Mouse (Mus musculus) T-helper 17 cell (primary cell): Measurements from ENCODE around the gene Nfasc.

Experiments used
- in situ Hi-C, 2 experiments: fragments of 300-600 bp; cut with MboI, MseI; formaldehyde crosslinking; loops; 1 replicate in 1 of 2; 2 replicates in 1 of 2; pipeline ENCODE4 v1.15.1; 2025; ENCODE audit warnings: high pct_unique_total_duplicates in 2 of 2

The Nfasc gene

GRCm38 (mm10) chr1:132733873-132734447 is 7.6 kb downstream of the Nfasc start:
- in situ Hi-C loops = no loop called here

GRCm38 (mm10) chr1:132732307-132732706 is 9.3 kb downstream of the Nfasc start:
- in situ Hi-C loops = no loop called here

DNA sequence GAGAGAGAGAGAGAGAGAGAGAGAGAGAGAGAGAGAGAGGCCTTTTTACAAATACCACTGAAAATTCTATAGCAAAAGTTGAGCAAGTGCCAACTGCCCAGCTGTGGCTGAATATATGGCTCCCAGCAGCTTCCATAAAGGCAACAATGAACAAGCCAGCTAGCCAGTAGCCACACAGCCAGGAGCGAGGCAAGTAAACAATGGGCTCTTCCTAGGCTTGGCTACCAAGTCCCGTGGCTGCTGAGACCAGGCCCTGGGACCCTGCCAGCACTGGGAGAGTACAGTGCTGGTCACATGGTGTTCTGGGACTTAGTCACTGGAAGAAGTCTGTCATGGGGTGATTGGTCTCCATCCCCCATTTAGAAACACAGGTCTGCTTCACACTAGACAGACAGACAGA is 14.0 kb downstream of the Nfasc start:
- in situ Hi-C loops = no loop called here

GRCm38 (mm10) chr1:132722362-132722761 is 19.2 kb downstream of the Nfasc start:
- in situ Hi-C loops = no loop called here

- in situ Hi-C loops = no loop called here
Observed at GRCm38 (mm10) chr1:132721266-132721665, 20.3 kb downstream of the Nfasc start.

GRCm38 (mm10) chr1:132718225-132718624 is 23.4 kb downstream of the Nfasc start:
- in situ Hi-C loops = no loop called here

GRCm38 (mm10) chr1:132715044-132715443 is 26.6 kb downstream of the Nfasc start:
- in situ Hi-C loops = no loop called here

DNA sequence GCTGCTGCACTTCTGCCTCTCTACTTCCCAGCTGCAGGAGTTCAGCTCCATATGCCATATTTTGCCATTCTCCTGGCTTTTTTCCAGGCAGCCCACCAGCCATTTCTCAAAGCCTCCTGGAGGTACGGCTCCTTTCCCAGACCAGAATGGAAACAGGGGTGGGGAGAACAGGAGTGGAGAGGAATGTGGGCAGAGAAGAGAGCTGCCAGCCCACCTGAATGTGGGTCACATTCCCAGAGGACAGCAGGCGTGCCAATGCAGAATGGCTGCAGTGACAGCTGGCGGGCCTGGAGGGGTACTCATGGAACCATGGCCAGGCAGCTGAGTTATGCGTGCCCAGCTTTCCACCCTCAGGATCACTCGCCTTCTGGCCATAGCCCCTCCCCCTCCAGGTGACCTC is 32.2 kb downstream of the Nfasc start:
- in situ Hi-C loops = no loop called here

DNA sequence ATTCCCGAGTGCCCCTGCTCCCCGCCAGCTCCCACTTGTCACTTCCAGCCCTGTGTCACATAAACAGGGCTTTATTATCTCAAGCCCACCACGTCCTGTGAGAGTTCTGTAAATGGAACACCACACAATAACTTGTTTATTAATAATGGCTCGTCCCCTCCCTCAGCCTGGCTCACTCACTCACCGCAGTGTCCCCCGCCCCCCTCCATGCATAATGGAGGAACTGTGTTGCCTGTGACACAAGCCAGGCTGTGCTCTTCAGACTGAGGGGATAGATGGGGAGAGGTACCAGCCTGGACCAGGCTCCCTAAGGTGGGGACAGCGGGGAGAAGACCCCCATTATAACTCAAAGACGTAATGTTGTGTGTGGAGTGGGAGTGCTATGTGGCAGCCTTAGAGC is 34.3 kb downstream of the Nfasc start:
- in situ Hi-C loops = no loop called here

DNA sequence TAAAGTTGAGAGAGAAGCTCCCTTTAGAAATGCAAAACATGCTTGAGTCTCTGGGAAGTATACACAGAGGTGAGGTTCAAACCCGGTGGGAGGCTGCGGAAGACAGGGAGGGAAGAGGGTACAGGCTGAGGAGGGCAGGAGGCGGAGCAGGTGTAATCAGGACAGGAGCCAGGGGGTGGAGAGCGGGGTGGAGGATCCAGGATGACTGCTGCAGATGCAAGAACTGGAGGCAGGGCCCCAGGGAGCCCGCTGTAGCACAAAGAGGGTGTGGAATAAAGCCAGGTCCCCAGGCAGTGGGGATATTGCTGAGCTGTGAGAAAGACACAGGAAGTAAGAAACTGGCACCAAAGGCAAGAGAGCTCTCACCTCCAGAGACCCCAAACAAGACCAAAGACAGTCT is 38.1 kb downstream of the Nfasc start:
- in situ Hi-C loops = no loop called here

DNA sequence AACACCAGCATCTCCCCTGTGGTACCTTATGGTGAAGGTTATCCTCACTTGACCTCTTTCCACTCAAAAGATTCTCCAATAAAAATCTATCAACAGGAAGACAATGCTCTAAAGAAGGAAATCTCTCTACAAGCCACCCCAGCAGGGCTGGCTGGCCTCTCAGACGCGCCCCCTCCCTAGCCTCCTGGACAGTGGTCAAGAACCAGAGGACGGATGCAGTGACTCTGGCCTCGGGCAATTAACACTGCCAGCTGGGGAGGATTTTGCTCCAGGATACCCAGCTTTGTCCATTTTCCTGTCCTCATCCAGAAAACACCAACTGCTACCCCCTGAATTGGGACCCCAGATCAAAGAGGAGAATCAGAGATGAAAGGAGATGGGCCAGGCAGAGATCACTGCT is 44.7 kb downstream of the Nfasc start:
- in situ Hi-C loops = no loop called here

DNA sequence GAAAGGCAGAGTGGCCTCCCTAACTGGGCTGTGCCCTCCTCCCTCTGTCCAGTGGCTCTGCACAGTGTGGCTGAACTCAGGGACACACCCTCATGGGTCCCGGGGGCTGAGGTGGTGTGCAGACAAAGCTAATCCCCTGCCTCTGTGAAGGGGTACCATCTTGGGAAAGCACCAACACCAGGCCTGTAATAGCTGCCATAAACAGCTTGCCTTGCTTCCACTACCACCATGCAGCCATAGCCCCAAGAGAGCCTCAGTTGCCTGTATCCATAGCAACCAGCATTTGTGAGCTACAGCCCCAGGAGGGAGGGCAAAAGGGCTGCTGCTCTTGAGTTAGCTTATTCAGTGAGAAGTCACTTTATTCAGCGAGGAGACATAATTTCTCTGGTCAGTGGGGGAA is 45.4 kb downstream of the Nfasc start:
- in situ Hi-C loops = no loop called here

DNA sequence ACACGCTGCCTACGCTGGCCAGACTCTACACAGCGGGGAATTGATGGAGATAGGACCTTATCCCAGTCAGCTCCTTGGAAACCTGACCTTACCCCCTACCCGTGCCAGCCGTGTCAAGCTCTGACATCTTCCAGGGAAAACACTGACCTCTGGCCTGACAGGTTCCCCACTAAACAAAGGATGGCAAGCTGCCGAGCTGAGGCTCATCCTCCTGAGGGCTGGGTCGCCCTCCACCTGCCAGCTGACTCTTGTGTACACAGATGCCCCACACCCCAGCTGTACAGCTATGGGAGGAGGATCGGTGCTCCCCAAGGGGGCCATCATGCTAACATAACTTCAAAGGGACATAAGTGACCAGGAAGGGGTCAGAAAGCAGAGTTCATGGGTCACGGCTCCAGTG is 47.6 kb downstream of the Nfasc start:
- in situ Hi-C loops = no loop called here

GRCm38 (mm10) chr1:132689181-132689580 is 52.4 kb downstream of the Nfasc start:
- in situ Hi-C loops = no loop called here

- in situ Hi-C loops = no loop called here
Observed at GRCm38 (mm10) chr1:132678935-132679334, 62.7 kb downstream of the Nfasc start.

- in situ Hi-C loops = no loop called here
Observed at GRCm38 (mm10) chr1:132678076-132678475, 63.5 kb downstream of the Nfasc start.

GRCm38 (mm10) chr1:132672704-132673103 is 68.9 kb downstream of the Nfasc start:
- in situ Hi-C loops = no loop called here

DNA sequence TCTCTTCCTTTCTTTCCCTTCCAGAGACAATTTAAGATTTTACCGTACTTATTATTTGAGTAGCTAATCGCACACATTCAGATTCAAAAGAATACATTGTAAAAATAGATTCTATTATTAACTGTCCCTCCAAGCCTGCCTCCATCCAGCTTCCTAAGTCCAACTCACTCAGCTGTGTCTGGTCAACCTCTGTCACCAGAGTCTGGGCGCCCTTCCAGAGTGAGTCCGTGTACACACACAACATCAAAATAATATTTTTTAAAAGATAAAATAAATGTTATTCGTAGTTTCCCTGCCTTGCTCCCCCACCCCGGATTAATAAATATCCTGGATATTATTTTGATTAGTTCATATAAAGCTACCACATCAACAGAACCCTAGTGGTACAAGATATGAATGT is 72.4 kb downstream of the Nfasc start:
- in situ Hi-C loops = no loop called here

DNA sequence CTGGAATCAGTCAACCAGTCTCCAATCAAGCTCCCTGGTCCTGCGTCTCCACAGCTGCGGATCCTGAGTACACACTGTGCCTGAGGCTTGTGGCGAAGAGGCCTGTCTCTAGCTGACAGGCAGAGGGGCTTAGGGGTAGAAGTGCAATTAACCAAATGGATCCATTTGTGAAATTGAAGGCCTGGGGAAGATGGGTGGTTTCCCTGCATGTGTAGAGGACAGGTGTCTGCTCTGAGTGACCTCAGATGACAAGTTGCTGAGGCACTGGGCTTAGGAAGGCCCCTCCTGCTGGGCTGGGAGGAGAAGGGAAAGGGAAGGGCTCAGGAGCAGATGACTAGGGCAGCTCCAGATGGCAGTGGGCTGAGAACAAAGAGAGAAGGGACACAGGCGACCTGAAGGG is 81.2 kb downstream of the Nfasc start:
- in situ Hi-C loops = no loop called here

- in situ Hi-C loops = no loop called here
Observed at GRCm38 (mm10) chr1:132659604-132660003, 82.0 kb downstream of the Nfasc start.

DNA sequence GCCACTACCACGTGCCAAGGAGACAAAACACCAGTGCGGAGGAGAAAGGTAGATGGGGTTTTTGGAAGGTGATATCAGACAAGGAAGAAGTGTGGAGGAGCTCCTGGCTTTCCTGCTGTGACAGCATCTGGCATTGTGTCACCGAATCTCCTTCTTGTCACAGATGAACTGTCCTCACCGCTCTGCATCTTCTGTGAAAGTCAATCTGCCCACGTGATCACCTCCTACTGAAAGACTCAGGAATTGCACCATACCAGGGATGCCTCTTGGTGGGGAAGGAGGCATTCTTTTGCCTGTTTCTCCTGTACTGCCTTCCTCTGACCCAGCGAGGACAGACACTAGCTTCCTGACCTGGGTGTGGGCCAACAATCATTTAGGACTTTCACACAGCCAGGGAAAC is 86.0 kb downstream of the Nfasc start:
- in situ Hi-C loops = no loop called here

GRCm38 (mm10) chr1:132654769-132655168 is 86.8 kb downstream of the Nfasc start:
- in situ Hi-C loops = no loop called here

- in situ Hi-C loops = no loop called here
Observed at GRCm38 (mm10) chr1:132653841-132654457, 87.6 kb downstream of the Nfasc start.

- in situ Hi-C loops = no loop called here
Observed at GRCm38 (mm10) chr1:132653161-132653560, 88.4 kb downstream of the Nfasc start.
